In the genomic region with DNA sequence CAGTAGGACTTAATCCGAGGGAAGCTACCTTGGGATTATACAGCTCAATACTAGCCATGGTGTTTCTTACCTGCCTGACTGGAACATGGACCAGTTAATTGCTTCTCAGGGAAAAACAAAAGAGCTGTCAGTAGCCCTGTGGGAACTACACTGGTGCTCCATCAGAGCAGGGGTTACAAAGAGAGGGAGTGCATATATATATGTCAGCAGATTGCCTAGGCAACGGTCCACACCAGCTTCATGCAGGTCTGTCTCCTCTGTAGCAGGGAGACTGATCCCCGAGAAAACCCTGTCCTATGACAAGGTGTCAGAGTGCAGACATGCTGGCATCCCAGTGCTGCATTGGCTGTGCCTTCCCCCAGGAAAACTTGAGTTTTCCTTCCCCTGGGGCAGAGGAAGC, we compare ENCODE assay signal across 21 mouse cellular contexts.
DNase-seq lines count a peak whose midpoint lies in the region; ATAC-seq and TF ChIP-seq lines count a peak whose summit lies in the region.
"Had no signal": no experiment of that assay in that cellular context is flagged by ENCODE, and none has a peak within 500 bp of the region (broad histone marks: within the 10 kb centered on the region; RNA-seq: fewer than 3 reads in every experiment).

No protein-coding gene starts in this region.

- H3K4me3 ChIP-seq in forebrain, embryonic 12.5 days (replicated peaks), result no peak overlapping the region
- no peak overlapping the region for H3K4me3 ChIP-seq in forebrain, postnatal 0 days (ENCODE audit: low read depth, low read length)
- H3K4me3 ChIP-seq in limb, embryonic 10.5 days, result no peak overlapping the region
- H3K4me3 ChIP-seq in midbrain, postnatal 0 days (ENCODE audit: low read depth, low read length), result no peak overlapping the region
- H3K4me3 ChIP-seq: gastrocnemius, adult 2 months; heart, embryonic 12.5 days; stomach, embryonic 15.5 days had no signal

- no peaks in the 10 kb centered on the region for H3K9me3 ChIP-seq in forebrain, embryonic 12.5 days
- no peaks in the 10 kb centered on the region for H3K9me3 ChIP-seq in forebrain, postnatal 0 days (ENCODE audit: low read length)
- H3K9me3 ChIP-seq in limb, embryonic 10.5 days (replicated peaks), result no peaks in the 10 kb centered on the region
- no peaks in the 10 kb centered on the region for H3K9me3 ChIP-seq in midbrain, postnatal 0 days (ENCODE audit: low read length)
- H3K9me3 ChIP-seq: heart, embryonic 12.5 days; stomach, embryonic 15.5 days had no signal

- peaks cover 49% of the 10 kb centered on the region for H3K4me1 ChIP-seq in forebrain, embryonic 12.5 days
- H3K4me1 ChIP-seq in forebrain, postnatal 0 days (ENCODE audit: insufficient read depth), result peaks cover 3% of the 10 kb centered on the region
- H3K4me1 ChIP-seq in limb, embryonic 10.5 days, result peaks cover 35% of the 10 kb centered on the region
- peaks cover 3% of the 10 kb centered on the region; the same call in 1 of the 2 replicates for H3K4me1 ChIP-seq in midbrain, postnatal 0 days (ENCODE audit: insufficient read depth, low read length)

- 21% methylated on average over 3 of the region's 3 CpGs for WGBS in forebrain, embryonic 12.5 days
- 16% methylated on average over 3 of the region's 3 CpGs for WGBS in forebrain, postnatal 0 days
- WGBS in limb, embryonic 10.5 days, result 59% methylated on average over 3 of the region's 3 CpGs
- 20% methylated on average over 3 of the region's 3 CpGs for WGBS in midbrain, postnatal 0 days

- H3K36me3 ChIP-seq in forebrain, embryonic 12.5 days (replicated peaks), result no peaks in the 10 kb centered on the region
- no peaks in the 10 kb centered on the region for H3K36me3 ChIP-seq in forebrain, postnatal 0 days (ENCODE audit: insufficient read depth)
- H3K36me3 ChIP-seq in limb, embryonic 10.5 days, result no peaks in the 10 kb centered on the region
- H3K36me3 ChIP-seq in midbrain, postnatal 0 days (ENCODE audit: insufficient read depth, low read length), result no peaks in the 10 kb centered on the region
- H3K36me3 ChIP-seq: heart, embryonic 12.5 days; stomach, embryonic 15.5 days had no signal

- no peak overlapping the region for H3K4me2 ChIP-seq in forebrain, embryonic 12.5 days
- H3K4me2 ChIP-seq in forebrain, postnatal 0 days (ENCODE audit: low read depth), result no peak overlapping the region
- no peak overlapping the region for H3K4me2 ChIP-seq in midbrain, postnatal 0 days (ENCODE audit: low read depth, low read length, poor library complexity, severe bottlenecking)
- H3K4me2 ChIP-seq: heart, embryonic 12.5 days; stomach, embryonic 15.5 days had no signal

- no peak overlapping the region for H3K9ac ChIP-seq in forebrain, embryonic 12.5 days
- H3K9ac ChIP-seq in forebrain, postnatal 0 days, result no peak overlapping the region
- H3K9ac ChIP-seq in midbrain, postnatal 0 days (replicated peaks; ENCODE audit: low read length, poor library complexity, severe bottlenecking), result no peak overlapping the region
- H3K9ac ChIP-seq: heart, embryonic 12.5 days; liver, embryonic 14.5 days; stomach, embryonic 15.5 days had no signal

- TF ChIP-seq CTCF in forebrain, postnatal 0 days (IDR thresholded peaks at IDR 0.05; ENCODE audit: low read depth), result no peak
- no peak for TF ChIP-seq CTCF in midbrain, postnatal 0 days (IDR thresholded peaks at IDR 0.05)

- DNase-seq in forebrain, postnatal 0 days, result no peak
- DNase-seq in limb, embryonic 10.5 days (ENCODE audit: low spot score), result no peak
- DNase-seq in midbrain, postnatal 0 days (ENCODE audit: low spot score), result no peak
- no peak for DNase-seq in thymus, postnatal 25 days
- DNase-seq in urinary bladder, adult 18-20 months (ENCODE audit: low spot score in 2 of 2), result no peak
- no peak for DNase-seq in left cerebral cortex, postnatal 10 days (ENCODE audit: extremely low spot score in 1 of 2, low spot score in 2 of 2)
- DNase-seq: adrenal gland, adult 2 months; cerebellum, postnatal 10 days; gastrocnemius, adult 2 months; heart, postnatal 4 days; kidney, adult 8-10 months; layer of hippocampus, postnatal 36 days; left cerebral cortex, postnatal 4 days; lung, postnatal 10 days; retina, postnatal 1 day; spleen, adult 18-20 months had no signal

- ATAC-seq in forebrain, embryonic 12.5 days (ENCODE audit: low FRiP score), result peak; percentile 70
- peak; percentile 18; the same call in 1 of the 2 replicates for ATAC-seq in forebrain, postnatal 0 days
- peak; percentile 36; the same call in 1 of the 2 replicates for ATAC-seq in midbrain, postnatal 0 days (ENCODE audit: low FRiP score)
- ATAC-seq: CD4-positive, CD25-positive, alpha-beta regulatory T cell, adult 4 months had no signal

- intact Hi-C loops in left cerebral cortex, postnatal 10 days (cut with DNase I), result no loop called here

- peak overlapping the region; percentile 63 for H3K27ac ChIP-seq in forebrain, embryonic 12.5 days
- H3K27ac ChIP-seq in forebrain, postnatal 0 days (ENCODE audit: low read depth, low read length), result no peak overlapping the region
- peak overlapping the region; percentile 14; the same call in 1 of the 2 replicates for H3K27ac ChIP-seq in limb, embryonic 10.5 days
- H3K27ac ChIP-seq in midbrain, postnatal 0 days (ENCODE audit: low read depth, low read length), result no peak overlapping the region
- H3K27ac ChIP-seq: liver, embryonic 14.5 days; stomach, embryonic 15.5 days had no signal

- no peaks in the 10 kb centered on the region for H3K27me3 ChIP-seq in forebrain, embryonic 12.5 days
- no peaks in the 10 kb centered on the region for H3K27me3 ChIP-seq in forebrain, postnatal 0 days (ENCODE audit: insufficient read depth, low read length)
- no peaks in the 10 kb centered on the region for H3K27me3 ChIP-seq in limb, embryonic 10.5 days (ENCODE audit: low read depth, poor library complexity, severe bottlenecking)
- no peaks in the 10 kb centered on the region for H3K27me3 ChIP-seq in midbrain, postnatal 0 days (ENCODE audit: insufficient read depth, low read length)
- H3K27me3 ChIP-seq: heart, embryonic 12.5 days; stomach, embryonic 15.5 days had no signal

Comparison
In these comparisons a context has a peak if more than half of its experiments do, and no peak if none do; other contexts are left out.
1. H3K27ac ChIP-seq: peak in forebrain, embryonic 12.5 days (single experiment) and limb, embryonic 10.5 days (single experiment); none in forebrain, postnatal 0 days (single experiment) and midbrain, postnatal 0 days (single experiment).
2. ATAC-seq: peak in every context shown above with its lines; median percentile 70 in forebrain, embryonic 12.5 days; 36 in midbrain, postnatal 0 days; 18 in forebrain, postnatal 0 days.